Mouse (Mus musculus) embryonic fibroblast, embryonic 13.5 days (primary cell): ENCODE data around the gene Sin3a.

Experiments used
- CTCF ChIP-seq: IDR thresholded peaks from 2 replicates; pipeline ENCODE4 v1.5.1; 2011; ENCODE audit warnings: mild to moderate bottlenecking, control low read depth, low read length, moderate library complexity, borderline replicate concordance; ENCODE audit not compliant: insufficient read depth
- POLR2A ChIP-seq: IDR thresholded peaks from 2 replicates; pipeline ENCODE4 v1.6.1; 2011; ENCODE audit warnings: low read depth, mild to moderate bottlenecking, control low read depth, low read length, moderate library complexity

GRCm38 (mm10) chr9:57138507-57138906, 66.7 kb downstream of the Sin3a start:
- TF ChIP-seq CTCF = no peak
- no peak for TF ChIP-seq POLR2A
